Mouse (Mus musculus) stomach, embryonic 14.5 days (tissue): ENCODE measurements around the gene Itpr3. TPM values are rescaled to one million over a fixed set of nuclear protein-coding genes. Genes with fewer than 3 reads are reported as not detected.

ENCODE experiments used
- ATAC-seq: fragments of 200-750 bp; cut with Nextera tagmentation; 2 replicates; pipeline ENCODE4 v1.8.0; 2017; ENCODE audit warnings: low read depth, moderate TSS enrichment; ENCODE audit not compliant: insufficient number of reproducible peaks, insufficient read depth, low FRiP score
- H3K27ac ChIP-seq: fragments of 300-500 bp; sonication (generic); 2 replicates; pipeline ENCODE4 v1.5.1; 2014; ENCODE audit warnings: mild to moderate bottlenecking, low read length, moderate library complexity, mixed read lengths
- H3K27me3 ChIP-seq: fragments of 300-500 bp; sonication (generic); 2 replicates; pipeline ENCODE4 v1.6.1; 2014; ENCODE audit warnings: low read length, control low read depth, mixed read lengths; ENCODE audit not compliant: control insufficient read depth, insufficient read depth
- H3K36me3 ChIP-seq: fragments of 300-500 bp; sonication (generic); 2 replicates; pipeline ENCODE4 v1.6.1; 2014; ENCODE audit warnings: mild to moderate bottlenecking, control low read depth, low read length, moderate library complexity, mixed read lengths; ENCODE audit not compliant: control insufficient read depth, insufficient read depth
- H3K4me1 ChIP-seq: fragments of 300-500 bp; sonication (generic); 2 replicates; pipeline ENCODE4 v1.6.1; 2014; ENCODE audit warnings: low read length, control low read depth, mixed read lengths; ENCODE audit not compliant: control insufficient read depth, insufficient read depth
- H3K4me2 ChIP-seq: fragments of 300-500 bp; sonication (generic); replicated peaks from 2 replicates; pipeline ENCODE4 v1.6.1; 2014; ENCODE audit warnings: low read depth, low read length, control low read depth
- H3K4me3 ChIP-seq: fragments of 300-500 bp; sonication (generic); 2 replicates; pipeline ENCODE4 v1.5.1; 2014; ENCODE audit warnings: low read depth, low read length, control low read depth
- H3K9ac ChIP-seq: fragments of 300-500 bp; sonication (generic); replicated peaks from 2 replicates; pipeline ENCODE4 v1.6.1; 2014; ENCODE audit warnings: low read depth, mild to moderate bottlenecking, control low read depth, low read length, moderate library complexity, mixed read lengths
- H3K9me3 ChIP-seq: fragments of 300-500 bp; sonication (generic); 2 replicates; pipeline ENCODE4 v1.6.1; 2016; ENCODE audit warnings: low read depth, low read length, control low read depth; ENCODE audit not compliant: control insufficient read depth
- WGBS: fragments of 180-500 bp; shearing (Covaris S2); extraction: QIAGEN DNeasy Blood & Tissue Kit; methylation state at CpG from one replicate; pipeline ENCODE4 v1.1.7; 2014; 5-methylcytosine and 5-hydroxymethylcytosine counted together
- microRNA-seq: library from miRNA; unstranded; fragments of <30 nt; microRNA quantifications from one replicate; pipeline ENCODE4, GENCODE M21; 2016
- polyA plus RNA-seq: library from polyadenylated mRNA; unstranded; fragments of >200 nt; fragmentation: Nextera tagmentation; extraction: Ambion mirVana; gene quantifications from 2 replicates; pipeline ENCODE4 v1.2.1, GENCODE M21; 2014

Itpr3 gene
- polyA plus RNA-seq, 1 experiment from 2014 or later, result 11.5 TPM

DNA sequence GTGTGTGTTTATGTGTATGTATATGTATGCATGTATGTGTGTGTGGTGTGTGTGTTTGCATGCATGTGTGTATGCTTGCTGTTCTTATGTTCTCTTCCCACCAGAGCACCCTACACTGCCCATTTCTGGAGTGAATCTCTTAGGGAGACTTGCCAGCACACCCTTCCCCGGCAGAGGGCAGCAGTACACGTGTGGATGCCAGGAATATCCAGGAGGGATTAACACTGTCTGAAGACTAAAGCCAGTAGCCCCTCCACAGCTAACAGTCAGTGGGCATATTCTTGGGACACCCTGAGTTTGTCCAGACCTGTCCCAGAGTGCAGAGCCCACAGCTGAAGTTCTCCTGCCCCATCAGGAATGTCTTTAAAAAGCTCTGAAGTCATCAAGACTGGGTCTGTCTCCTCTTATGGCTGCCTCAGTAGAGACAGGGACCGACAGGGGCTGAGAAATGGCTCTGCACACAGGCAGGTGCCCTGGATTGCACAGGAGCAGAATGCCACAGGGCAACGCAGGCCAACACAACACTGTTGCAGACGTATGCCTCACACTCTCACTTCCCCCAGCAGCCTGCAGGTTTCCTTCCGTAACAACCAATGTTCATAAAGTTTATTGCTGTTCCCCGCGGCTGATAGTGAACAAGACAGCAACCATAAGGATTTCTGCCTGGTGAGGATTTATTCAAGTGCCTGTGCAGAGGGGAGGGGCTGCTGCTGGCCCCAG, 108.1 kb downstream of the Itpr3 start:
- no peak for ATAC-seq
- Histone ChIP-seq H3K27ac (no peak overlapping the region), H3K27me3 (no peaks in the 10 kb centered on the region), H3K4me3 (no peak overlapping the region), H3K9ac (no peak overlapping the region), H3K4me2 (no peak overlapping the region), H3K9me3 (no peaks in the 10 kb centered on the region), H3K4me1 (no peaks in the 10 kb centered on the region), H3K36me3 (no peaks in the 10 kb centered on the region)
- WGBS, result 60% methylated on average over 8 of the region's 8 CpGs

GRCm38 (mm10) chr17:27166901-27167300, 109.8 kb downstream of the Itpr3 start:
- Histone ChIP-seq H3K4me2 (no peak overlapping the region), H3K36me3 (no peaks in the 10 kb centered on the region), H3K9me3 (no peaks in the 10 kb centered on the region), H3K4me1 (no peaks in the 10 kb centered on the region), H3K27me3 (no peaks in the 10 kb centered on the region), H3K9ac (no peak overlapping the region), H3K27ac (no peak overlapping the region), H3K4me3 (no peak overlapping the region)
- WGBS, result 77% methylated on average over 6 of the region's 6 CpGs
- ATAC-seq, result no peak

- ATAC-seq, result no peak
- no peak within 1 kb of the TSS for H3K9ac ChIP-seq
- H3K4me3 ChIP-seq, result no peak within 1 kb of the TSS
- no peaks in the 10 kb centered on the region for H3K4me1 ChIP-seq
- H3K9me3 ChIP-seq, result no peaks in the 10 kb centered on the region
- no peaks in the 10 kb centered on the region for H3K27me3 ChIP-seq
- H3K4me2 ChIP-seq, result no peak within 1 kb of the TSS
- WGBS, result 44% methylated on average over 4 of the region's 4 CpGs
- no peak within 1 kb of the TSS for H3K27ac ChIP-seq
- H3K36me3 ChIP-seq, result no peaks in the 10 kb centered on the region
These were observed 110.4 kb downstream of the Itpr3 start, which contains the start of gene Ip6k3 for GRCm38 (mm10) chr17:27167545-27167944. Ip6k3 (minus strand) TSS chr17:27167795.

DNA sequence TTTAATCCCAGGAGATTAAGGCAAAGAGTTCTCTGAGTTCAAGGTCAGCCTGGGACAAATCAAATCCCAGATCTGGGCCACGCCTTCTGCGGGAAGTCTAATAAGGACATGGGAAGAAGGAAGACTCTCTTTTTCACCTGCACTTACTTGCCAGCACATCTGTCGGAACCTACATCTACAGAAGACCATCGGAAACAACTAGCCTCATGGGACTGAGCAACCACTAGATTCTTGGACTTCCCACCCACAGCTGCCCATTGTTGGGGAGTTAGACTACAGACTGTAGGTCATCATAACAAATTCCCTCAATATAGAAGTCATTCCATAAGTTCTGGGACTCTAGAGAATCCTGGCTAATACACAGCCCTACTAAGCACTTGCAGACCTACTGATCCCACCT, 111.5 kb downstream of the Itpr3 start:
- Histone ChIP-seq H3K36me3 (no peaks in the 10 kb centered on the region), H3K27ac (no peak overlapping the region), H3K4me3 (no peak overlapping the region), H3K4me1 (no peaks in the 10 kb centered on the region), H3K27me3 (no peaks in the 10 kb centered on the region), H3K4me2 (no peak overlapping the region), H3K9ac (no peak overlapping the region), H3K9me3 (no peaks in the 10 kb centered on the region)
- ATAC-seq, result no peak
- 85% methylated on average over 4 of the region's 4 CpGs for WGBS

GRCm38 (mm10) chr17:27169952-27170695, 113.0 kb downstream of the Itpr3 start:
- Histone ChIP-seq H3K9me3 (no peaks in the 10 kb centered on the region), H3K27ac (no peak overlapping the region), H3K36me3 (no peaks in the 10 kb centered on the region), H3K4me2 (no peak overlapping the region), H3K27me3 (no peaks in the 10 kb centered on the region), H3K4me3 (no peak overlapping the region), H3K9ac (no peak overlapping the region), H3K4me1 (peaks cover 4% of the 10 kb centered on the region; the same call in 1 of the 2 replicates)
- WGBS, result 73% methylated on average over 11 of the region's 11 CpGs
- no peak for ATAC-seq

DNA sequence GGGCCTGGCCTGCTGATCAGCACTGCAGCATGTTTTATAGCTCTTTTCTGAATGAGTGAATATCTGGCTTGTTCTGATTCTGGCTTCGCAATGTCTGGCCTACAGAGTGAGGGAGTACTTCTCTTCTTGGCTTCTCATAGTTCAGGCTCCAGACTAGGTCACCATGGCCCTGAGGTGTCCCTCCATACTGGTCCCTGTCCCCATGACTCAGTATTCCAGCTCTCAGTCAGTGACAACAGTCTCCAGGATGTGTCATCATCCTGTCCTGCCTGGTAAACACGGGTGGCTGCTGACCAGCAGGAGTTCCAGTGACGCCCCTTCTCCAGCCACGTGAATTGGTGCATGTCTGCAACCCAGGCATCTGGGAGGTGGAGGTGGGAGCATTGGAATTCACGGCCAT, 114.0 kb downstream of the Itpr3 start:
- Histone ChIP-seq H3K27me3 (no peaks in the 10 kb centered on the region), H3K27ac (no peak overlapping the region), H3K9ac (no peak overlapping the region), H3K4me3 (no peak overlapping the region), H3K4me2 (no peak overlapping the region), H3K4me1 (peaks cover 13% of the 10 kb centered on the region; the same call in 1 of the 2 replicates), H3K9me3 (no peaks in the 10 kb centered on the region), H3K36me3 (no peaks in the 10 kb centered on the region)
- no peak for ATAC-seq
- WGBS, result 78% methylated on average over 5 of the region's 5 CpGs

Small RNA genes lying within 50 kb of the gene (microRNA-seq; reads per million reads assigned to microRNA genes)
- not detected for gene Mir7677

Other genes with a start within 250 kb of the Itpr3 start
- gene Nkx2-5, start 212.3 kb upstream of the Itpr3 start, polyA plus RNA-seq, result 6.4 and 8.1 TPM in 2 replicates
- gene Kifc5b, start 140.2 kb upstream of the Itpr3 start, polyA plus RNA-seq, result 7.1 and 8.2 TPM in 2 replicates
- gene Phf1, start 124.3 kb upstream of the Itpr3 start, polyA plus RNA-seq, result 8.9 and 9.9 TPM in 2 replicates
- 152 and 161 TPM in 2 replicates for gene Cuta, start 117.7 kb upstream of the Itpr3 start, polyA plus RNA-seq
- 3.0 and 3.3 TPM in 2 replicates for gene Syngap1, start 116.1 kb upstream of the Itpr3 start, polyA plus RNA-seq
- 9.8 and 10.5 TPM in 2 replicates for gene Zbtb9, start 84.1 kb upstream of the Itpr3 start, polyA plus RNA-seq
- 8.6 and 10.4 TPM in 2 replicates for gene Bak1, start 28.3 kb upstream of the Itpr3 start, polyA plus RNA-seq
- gene Uqcc2, start 76.6 kb downstream of the Itpr3 start, polyA plus RNA-seq, result 296 and 362 TPM in 2 replicates
- 0.13 TPM in 1 of 2 replicates, not detected in the other for gene Ip6k3, start 110.5 kb downstream of the Itpr3 start, polyA plus RNA-seq
- 11.3 and 11.6 TPM in 2 replicates for gene Lemd2, start 147.2 kb downstream of the Itpr3 start, polyA plus RNA-seq